In genomic region chr11:84818961-84819692, GRCm38 (mm10) we compare ENCODE assay signal across 1 mouse cellular context.
TF ChIP-seq lines count a peak whose summit lies in the region.

Mrm1 (minus strand) TSS chr11:84819515.

TF ChIP-seq in MEL, 35 proteins besides CTCF, POLR2A, EP300 and RAD21 (continued from another document):
- TF ChIP-seq UBTF (IDR thresholded peaks at IDR 0.05; ENCODE audit: borderline replicate concordance, insufficient read depth, low read depth, low read length) (0 out of 2 replicates have a peak, but pooled peaks have one; percentile 72), ETS1 (IDR thresholded peaks at IDR 0.05; ENCODE audit: low read depth, low read length) (peak; percentile 72; the same call in 1 of the 2 replicates), RCOR1 (IDR thresholded peaks at IDR 0.05; ENCODE audit: low read depth, low read length) (no peak), POLR2AphosphoS2 (IDR thresholded peaks at IDR 0.05; ENCODE audit: low read length) (peak; percentile 96), ZMIZ1 (IDR thresholded peaks at IDR 0.05; ENCODE audit: low read depth, low read length) (peak; percentile 95)
TF ChIP-seq in MEL: peak in this region for 21.
